Mouse (Mus musculus) macrophage (primary cell): ENCODE results near the gene Tbccd1. TPM values are rescaled to one million over a fixed set of nuclear protein-coding genes. Genes with fewer than 3 reads are reported as not detected.
"Not testable (repeated sequence)": the region's sequence is repeated elsewhere in the genome, so short reads cannot be mapped to it uniquely, and the experiment has no call there.

Experiments used
- H3K27ac ChIP-seq: fragments of 350-480 bp; formaldehyde crosslinking; 2 replicates; pipeline ENCODE4 v1.9.0; 2021
- H3K36me3 ChIP-seq: fragments of 350-480 bp; formaldehyde crosslinking; 2 replicates; pipeline ENCODE4 v1.9.0; 2021; ENCODE audit errors: inconsistent target
- H3K4me3 ChIP-seq: fragments of 350-480 bp; formaldehyde crosslinking; 2 replicates; pipeline ENCODE4 v1.9.0; 2021; ENCODE audit errors: inconsistent target
- H3K79me2 ChIP-seq: fragments of 350-480 bp; formaldehyde crosslinking; 2 replicates; pipeline ENCODE4 v1.9.0; 2021; ENCODE audit errors: inconsistent target
- WGBS: methylation state at CpG from one replicate; pipeline ENCODE4 v1.1.7; 2026; ENCODE audit warnings: inconsistent platforms; ENCODE audit not compliant: missing documents; 5-methylcytosine and 5-hydroxymethylcytosine counted together
- polyA plus RNA-seq: library from polyadenylated mRNA; stranded (reverse); fragments of 250-400 nt; gene quantifications from 3 replicates; pipeline ENCODE4 v1.2.4, GENCODE M21; 2018; ENCODE audit warnings: inconsistent platforms

The Tbccd1 gene
- polyA plus RNA-seq, 1 experiment from 2014 or later = 13.2 TPM

DNA sequence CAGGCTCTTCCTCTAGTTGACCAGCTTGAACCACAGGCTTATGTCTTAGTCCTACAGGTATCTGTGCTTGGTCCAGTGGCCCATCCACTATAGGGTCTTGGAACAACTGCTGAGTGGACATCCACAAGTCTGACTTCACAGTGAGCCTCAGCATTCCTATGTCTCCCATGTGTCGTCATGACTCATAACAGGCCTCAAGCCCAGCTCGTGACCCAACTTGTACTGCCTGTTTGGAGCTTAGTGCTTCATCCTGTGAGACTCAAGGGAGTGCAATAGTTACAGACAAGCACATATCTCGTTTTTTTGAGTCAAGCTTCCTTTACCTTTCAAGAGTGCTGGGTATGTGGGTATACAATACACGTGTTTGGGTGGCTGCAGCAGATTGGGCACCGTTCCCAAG, 74.8 kb downstream of the Tbccd1 start:
- Histone ChIP-seq H3K36me3 (no peaks in the 10 kb centered on the region), H3K27ac (no peak overlapping the region), H3K79me2 (no peaks in the 10 kb centered on the region), H3K4me3 (no peak overlapping the region)
- WGBS = 89% methylated on average over 5 of the region's 5 CpGs

DNA sequence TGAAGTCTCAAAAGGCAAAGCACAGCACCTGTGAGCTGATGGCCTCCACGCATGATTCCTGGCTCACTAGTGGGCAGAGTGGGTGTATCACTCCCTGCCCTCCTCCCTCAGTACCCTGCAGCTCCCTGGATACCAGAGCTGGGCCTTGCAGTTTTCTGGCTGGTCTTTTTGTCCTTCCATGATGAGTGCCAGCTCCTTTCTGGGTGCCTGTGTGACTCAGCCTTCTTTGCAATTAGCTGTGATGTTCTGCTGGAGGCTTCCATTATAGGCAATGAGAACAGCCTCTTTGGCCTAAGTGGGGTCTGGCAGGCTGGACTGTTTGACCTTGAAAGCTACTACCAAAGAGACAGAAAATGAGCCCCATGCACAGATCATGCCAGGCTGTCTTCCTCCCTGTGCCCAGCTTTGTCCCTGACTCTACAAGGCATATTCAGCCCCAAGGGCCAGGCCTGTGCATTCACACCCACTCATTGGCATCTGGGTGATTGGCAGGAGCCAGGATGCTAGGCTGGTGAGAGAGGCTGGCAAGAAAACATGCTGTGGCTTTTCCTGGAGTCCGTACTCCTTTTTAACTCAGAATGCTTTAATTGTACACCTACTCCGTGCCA, 78.1 kb downstream of the Tbccd1 start:
- H3K27ac ChIP-seq = no peak overlapping the region
- no peaks in the 10 kb centered on the region for H3K36me3 ChIP-seq
- 96% methylated on average over 3 of the region's 3 CpGs for WGBS
- no peaks in the 10 kb centered on the region for H3K79me2 ChIP-seq
- H3K4me3 ChIP-seq = no peak overlapping the region

DNA sequence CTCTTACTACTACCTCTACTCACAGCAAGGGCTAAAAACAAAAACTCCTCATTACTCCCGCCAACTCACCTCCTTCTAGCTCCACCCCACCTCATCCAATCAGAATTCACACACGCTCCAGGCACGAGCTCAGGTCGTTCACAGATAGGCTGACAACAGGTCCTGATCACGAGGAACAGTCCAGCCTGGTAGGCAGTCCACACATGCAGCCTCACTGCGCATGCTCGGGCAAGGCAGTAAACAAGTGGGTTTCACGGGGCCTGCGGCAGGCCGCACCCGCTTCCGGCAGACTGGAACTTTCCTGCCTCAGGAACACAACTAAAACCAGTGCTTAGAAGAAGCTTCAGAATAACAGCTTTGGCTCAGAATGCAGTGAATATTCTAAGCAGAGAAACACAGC, 79.2 kb downstream of the Tbccd1 start:
- not testable (repeated sequence) for H3K27ac ChIP-seq, H3K4me3 ChIP-seq, H3K79me2 ChIP-seq, H3K36me3 ChIP-seq
- 95% methylated on average over 12 of the region's 12 CpGs for WGBS

DNA sequence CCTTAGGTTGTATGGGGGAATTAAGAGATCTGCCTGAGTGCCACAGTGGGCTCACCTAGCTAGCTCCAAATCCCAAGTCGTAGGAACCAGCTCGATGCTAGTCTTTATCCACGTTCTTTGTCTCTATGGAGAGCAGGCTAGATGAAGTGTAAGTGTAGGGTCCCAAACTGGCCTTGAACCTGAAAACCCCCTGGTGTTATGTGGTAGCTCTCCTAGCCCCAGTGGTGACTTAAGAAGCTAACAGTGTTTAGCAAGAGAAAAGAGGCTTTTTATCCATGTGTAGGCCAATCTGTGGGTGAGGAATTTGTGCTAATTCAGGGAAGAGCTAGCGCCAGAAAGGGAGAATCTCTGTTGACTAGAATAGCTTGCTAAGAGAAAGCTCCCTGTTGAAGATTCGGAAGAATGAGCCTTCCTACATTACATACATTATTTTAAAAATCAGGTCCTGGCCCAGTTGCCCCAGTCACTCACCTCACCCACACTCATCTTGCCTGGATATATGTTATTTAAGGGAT, 81.9 kb downstream of the Tbccd1 start:
- 93% methylated on average over 5 of the region's 5 CpGs for WGBS
- Histone ChIP-seq H3K36me3 (no peaks in the 10 kb centered on the region), H3K79me2 (no peaks in the 10 kb centered on the region), H3K27ac (no peak overlapping the region), H3K4me3 (no peak overlapping the region)

DNA sequence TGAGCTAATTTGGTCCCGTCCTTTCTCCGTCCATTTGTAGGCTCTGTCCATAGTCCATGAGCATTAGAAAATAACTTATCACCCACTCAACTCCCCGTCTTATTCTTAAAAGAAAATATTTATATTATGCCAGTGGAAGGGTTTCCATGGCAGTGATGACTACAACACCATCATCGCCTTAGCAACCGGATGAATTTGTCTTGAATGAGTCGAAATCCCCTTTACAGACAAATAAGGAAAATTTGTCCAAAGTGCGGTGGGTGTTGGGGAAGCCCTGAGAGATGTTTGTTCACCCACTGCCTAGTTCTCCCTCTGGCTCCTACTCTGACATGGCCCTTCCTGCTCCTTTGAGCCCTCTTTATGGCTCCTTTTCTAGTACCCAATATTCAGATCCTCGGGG, 88.8 kb downstream of the Tbccd1 start:
- no peak overlapping the region for H3K27ac ChIP-seq
- no peak overlapping the region for H3K4me3 ChIP-seq
- 91% methylated on average over 8 of the region's 8 CpGs for WGBS
- H3K36me3 ChIP-seq = no peaks in the 10 kb centered on the region
- H3K79me2 ChIP-seq = no peaks in the 10 kb centered on the region

DNA sequence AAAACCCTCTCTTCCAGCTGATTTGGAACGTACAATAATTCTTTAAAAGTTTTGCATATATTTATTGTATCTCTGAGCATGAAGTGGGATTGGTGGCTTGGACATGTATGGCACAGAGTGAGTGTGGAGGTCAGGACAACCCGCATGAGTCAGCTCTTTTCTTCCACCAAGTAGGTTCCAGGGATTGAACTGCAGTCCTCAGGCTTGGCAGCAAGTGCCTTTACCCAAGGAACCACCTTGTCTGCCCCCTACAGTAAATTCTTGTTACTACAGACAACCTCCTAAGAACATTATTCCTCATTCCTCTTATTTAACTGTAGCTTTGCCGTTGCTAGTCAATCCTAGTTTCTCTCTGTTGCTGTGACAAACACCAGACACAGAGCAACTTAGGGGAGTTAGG, 90.1 kb downstream of the Tbccd1 start:
- no peak overlapping the region for H3K27ac ChIP-seq
- no peaks in the 10 kb centered on the region for H3K36me3 ChIP-seq
- 94% methylated on average over 3 of the region's 3 CpGs for WGBS
- H3K79me2 ChIP-seq = no peaks in the 10 kb centered on the region
- no peak overlapping the region for H3K4me3 ChIP-seq

DNA sequence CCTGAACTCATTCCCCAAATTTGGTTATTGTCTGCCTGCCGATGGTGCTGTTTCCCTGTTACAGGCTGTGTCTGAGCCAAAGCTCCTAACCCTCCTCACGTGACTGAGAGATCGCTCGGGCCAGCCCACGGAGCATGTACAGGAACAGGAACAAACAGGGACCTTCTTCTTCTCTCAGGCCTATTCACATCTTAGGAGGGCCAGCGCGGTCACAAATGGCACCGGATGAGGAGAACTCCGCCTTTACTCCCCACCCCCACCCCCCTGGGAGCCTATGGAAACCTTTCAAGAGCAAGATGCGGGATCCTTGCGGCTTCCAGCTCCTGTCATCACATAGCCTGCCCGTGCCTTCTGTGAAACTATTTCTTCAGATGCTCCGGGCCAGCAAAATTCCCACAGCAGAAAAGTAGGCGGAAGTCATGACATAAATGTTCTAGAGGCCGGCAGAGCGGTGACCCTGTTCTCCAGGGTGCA, 90.7 kb downstream of the Tbccd1 start:
- whole genome bisulfite sequencing = 88% methylated on average over 16 of the region's 16 CpGs
- H3K79me2 ChIP-seq = no peaks in the 10 kb centered on the region
- H3K27ac ChIP-seq = no peak overlapping the region
- no peaks in the 10 kb centered on the region for H3K36me3 ChIP-seq
- H3K4me3 ChIP-seq = no peak overlapping the region

DNA sequence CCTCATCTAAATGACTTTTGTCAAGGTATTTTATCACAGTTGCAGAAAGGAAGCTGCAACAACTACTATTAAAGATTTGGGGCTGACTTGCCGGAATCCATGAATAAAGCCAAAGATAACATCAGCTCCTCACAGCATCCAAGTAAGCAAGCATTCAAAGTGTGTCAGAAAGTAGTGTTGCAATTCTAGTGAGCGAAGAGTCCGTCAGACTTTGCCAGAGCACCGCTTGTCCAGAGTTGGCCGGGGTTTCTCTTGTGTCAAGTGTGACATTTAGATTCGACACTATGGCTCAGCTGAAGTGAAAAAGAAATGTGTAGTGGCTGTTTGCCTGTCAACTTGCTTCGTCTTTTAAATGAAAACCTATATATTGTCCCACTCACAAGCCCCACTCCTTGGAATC, 91.9 kb downstream of the Tbccd1 start:
- Histone ChIP-seq H3K79me2 (no peaks in the 10 kb centered on the region), H3K4me3 (no peak overlapping the region), H3K27ac (no peak overlapping the region), H3K36me3 (no peaks in the 10 kb centered on the region)
- WGBS = 96% methylated on average over 7 of the region's 7 CpGs

Other genes with a start within 250 kb of the Tbccd1 start
- gene Dgkg, start 200.4 kb downstream of the Tbccd1 start, polyA plus RNA-seq = 0.11 to 0.28 TPM (median 0.17 TPM) in 3 replicates
- not detected in 3 replicates for gene Crygs, start 46.1 kb downstream of the Tbccd1 start, polyA plus RNA-seq
- gene Dnajb11, start 176 bp upstream of the Tbccd1 start, polyA plus RNA-seq = 117 to 177 TPM (median 172 TPM) in 3 replicates
- not detected in 3 replicates for gene Ahsg, start 33.6 kb upstream of the Tbccd1 start, polyA plus RNA-seq
- not detected in 3 replicates for gene Fetub, start 60.7 kb upstream of the Tbccd1 start, polyA plus RNA-seq
- gene Hrg, start 93.4 kb upstream of the Tbccd1 start, polyA plus RNA-seq = not detected in 3 replicates
- not detected in 3 replicates for gene Kng2, start 171.8 kb upstream of the Tbccd1 start, polyA plus RNA-seq
- gene Kng1, start 200.2 kb upstream of the Tbccd1 start, polyA plus RNA-seq = not detected in 3 replicates
- 205 to 241 TPM (median 212 TPM) in 3 replicates for gene Eif4a2, start 249.8 kb upstream of the Tbccd1 start, polyA plus RNA-seq